Mouse (Mus musculus) hindbrain, embryonic 14.5 days (tissue): ENCODE results near the gene Arpc5l. TPM values are rescaled to one million over a fixed set of nuclear protein-coding genes. Genes with fewer than 3 reads are reported as not detected.
A peak's percentile ranks its signal among the peaks of the same experiment; 100 is the strongest.

Source experiments
- ATAC-seq: fragments of 200-750 bp; cut with Nextera tagmentation; 2 replicates; pipeline ENCODE4 v1.8.0; 2017; ENCODE audit warnings: moderate number of reproducible peaks, mild to moderate bottlenecking, moderate TSS enrichment, moderate library complexity; ENCODE audit not compliant: low FRiP score
- DNase-seq: peaks from one replicate; pipeline ENCODE4 v3.0.0-alpha.2; 2015; ENCODE audit warnings: low spot score
- H3K27ac ChIP-seq: fragments of 300-500 bp; sonication (generic); 2 replicates; pipeline ENCODE4 v1.5.1; 2014; ENCODE audit warnings: mild to moderate bottlenecking, moderate library complexity
- H3K27me3 ChIP-seq: fragments of 300-500 bp; sonication (generic); 2 replicates; pipeline ENCODE4 v1.6.1; 2014; ENCODE audit warnings: mild to moderate bottlenecking, low read length, mixed read lengths; ENCODE audit not compliant: control insufficient read depth, insufficient read depth
- H3K36me3 ChIP-seq: fragments of 300-500 bp; sonication (generic); replicated peaks from 2 replicates; pipeline ENCODE4 v1.6.1; 2014; ENCODE audit not compliant: control insufficient read depth, insufficient read depth
- H3K4me1 ChIP-seq: fragments of 300-500 bp; sonication (generic); replicated peaks from 2 replicates; pipeline ENCODE4 v1.6.1; 2014; ENCODE audit warnings: antibody characterized with exemption, low read length, mixed read lengths; ENCODE audit not compliant: control insufficient read depth, insufficient read depth
- H3K4me2 ChIP-seq: fragments of 300-500 bp; sonication (generic); replicated peaks from 2 replicates; pipeline ENCODE4 v1.6.1; 2014; ENCODE audit warnings: mild to moderate bottlenecking, moderate library complexity
- H3K4me3 ChIP-seq: fragments of 300-500 bp; sonication (generic); replicated peaks from 2 replicates; pipeline ENCODE4 v1.5.1; 2014; ENCODE audit warnings: mild to moderate bottlenecking, low read length
- H3K9ac ChIP-seq: fragments of 300-500 bp; sonication (generic); 2 replicates; pipeline ENCODE4 v1.6.1; 2014
- H3K9me3 ChIP-seq: fragments of 300-500 bp; sonication (generic); 2 replicates; pipeline ENCODE4 v1.6.1; 2016; ENCODE audit warnings: low read length; ENCODE audit not compliant: control insufficient read depth
- whole genome bisulfite sequencing: fragments of 180-500 bp; shearing (Covaris S2); extraction: QIAGEN DNeasy Blood & Tissue Kit; methylation state at CpG from one replicate; pipeline ENCODE4 v1.1.7; 2014; 5-methylcytosine and 5-hydroxymethylcytosine counted together
- polyA plus RNA-seq: library from polyadenylated mRNA; unstranded; fragments of >200 nt; fragmentation: Nextera tagmentation; extraction: Ambion mirVana; gene quantifications from 2 replicates; pipeline ENCODE4 v1.2.1, GENCODE M21; 2014

The Arpc5l gene
- 146 and 155 TPM in 2 replicates for polyA plus RNA-seq

GRCm38 (mm10) chr2:39004880-39005435 lies at the start of gene Arpc5l:
Gene Arpc5l (plus strand): TSS chr2:39005348.
- Histone ChIP-seq H3K36me3 (peaks cover 37% of the 10 kb centered on the region), H3K4me3 (peak within 1 kb of the TSS; percentile 69), H3K27ac (peak within 1 kb of the TSS; percentile 81), H3K27me3 (no peaks in the 10 kb centered on the region), H3K4me2 (peak within 1 kb of the TSS; percentile 80), H3K9ac (peak within 1 kb of the TSS; percentile 78), H3K4me1 (peaks cover 43% of the 10 kb centered on the region), H3K9me3 (no peaks in the 10 kb centered on the region)
- ATAC-seq (peak; percentile 89), DNase-seq (peak; percentile 89)
- WGBS = under 1% methylated on average over 51 of the region's 58 CpGs

GRCm38 (mm10) chr2:38956062-38956461 lies 49.1 kb upstream of the Arpc5l start:
- DNase-seq (no peak), ATAC-seq (no peak)
- Histone ChIP-seq H3K9ac (no peak overlapping the region), H3K36me3 (no peaks in the 10 kb centered on the region), H3K27ac (no peak overlapping the region), H3K4me2 (no peak overlapping the region), H3K4me3 (no peak overlapping the region), H3K4me1 (no peaks in the 10 kb centered on the region), H3K27me3 (no peaks in the 10 kb centered on the region), H3K9me3 (no peaks in the 10 kb centered on the region)
- 76% methylated on average over 2 of the region's 2 CpGs for WGBS

DNA sequence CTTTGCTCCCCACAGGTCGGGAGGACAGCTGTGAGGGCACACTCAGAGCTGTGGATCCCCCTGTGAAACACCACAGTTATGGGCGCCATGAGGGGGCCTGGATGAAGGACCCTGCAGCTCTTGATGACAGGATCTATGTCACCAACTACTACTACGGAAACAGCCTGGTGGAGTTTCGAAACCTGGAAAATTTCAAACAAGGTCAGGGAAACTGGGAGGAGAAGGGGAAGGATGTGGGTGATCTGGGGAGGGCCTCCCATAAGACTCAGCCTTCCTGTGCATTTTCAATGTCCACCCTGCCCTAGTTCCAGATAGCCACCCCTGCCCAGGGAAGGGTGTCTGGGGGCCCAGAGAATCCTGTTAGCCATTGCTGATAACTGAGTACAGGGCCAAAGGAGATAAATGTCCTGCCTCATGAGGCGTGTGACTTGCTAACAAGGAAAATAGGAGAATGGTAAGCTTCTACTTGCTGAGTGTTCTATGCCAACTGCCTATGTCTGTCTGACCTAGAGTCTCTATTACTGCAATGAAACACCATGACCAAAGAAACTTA lies 47.4 kb upstream of the Arpc5l start:
- H3K27me3 ChIP-seq = no peaks in the 10 kb centered on the region
- no peak overlapping the region for H3K4me3 ChIP-seq
- H3K9ac ChIP-seq = no peak overlapping the region
- 87% methylated on average over 5 of the region's 5 CpGs for WGBS
- no peaks in the 10 kb centered on the region for H3K4me1 ChIP-seq
- no peak for ATAC-seq
- DNase-seq = no peak
- H3K9me3 ChIP-seq = no peaks in the 10 kb centered on the region
- H3K36me3 ChIP-seq = no peaks in the 10 kb centered on the region
- no peak overlapping the region for H3K27ac ChIP-seq
- no peak overlapping the region for H3K4me2 ChIP-seq

- no peaks in the 10 kb centered on the region for H3K4me1 ChIP-seq
- H3K36me3 ChIP-seq = no peaks in the 10 kb centered on the region
- ATAC-seq = no peak
- no peaks in the 10 kb centered on the region for H3K9me3 ChIP-seq
- no peaks in the 10 kb centered on the region for H3K27me3 ChIP-seq
- H3K4me3 ChIP-seq = no peak overlapping the region
- 27% methylated on average over 4 of the region's 4 CpGs for whole genome bisulfite sequencing
- DNase-seq = no peak
- H3K9ac ChIP-seq = no peak overlapping the region
- H3K4me2 ChIP-seq = no peak overlapping the region
- H3K27ac ChIP-seq = no peak overlapping the region
These were observed 41.0 kb upstream of the Arpc5l start for GRCm38 (mm10) chr2:38964198-38964597.

GRCm38 (mm10) chr2:38969650-38970049 lies 35.5 kb upstream of the Arpc5l start:
- WGBS = 96% methylated on average over 2 of the region's 2 CpGs

DNA sequence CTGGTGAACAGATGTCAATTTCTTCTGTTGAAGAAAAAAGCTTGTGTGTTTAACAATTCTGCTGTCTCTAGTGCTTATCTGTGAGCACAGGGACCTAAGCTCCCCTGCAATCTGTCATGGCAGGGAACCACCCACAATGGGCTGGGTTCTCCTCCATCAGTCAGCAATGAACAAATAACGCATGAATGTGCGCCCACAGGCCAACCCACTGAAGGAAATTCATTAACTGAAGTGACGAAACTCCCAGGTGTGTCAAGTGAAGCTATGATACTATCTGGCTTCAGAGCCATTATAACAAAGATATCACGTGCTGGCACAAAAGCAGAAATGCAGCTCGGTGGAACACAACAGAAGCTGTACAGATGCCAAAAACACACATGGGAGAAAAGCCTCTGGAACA lies 35.1 kb upstream of the Arpc5l start:
- ATAC-seq = no peak
- Histone ChIP-seq H3K4me2 (no peak overlapping the region), H3K27me3 (no peaks in the 10 kb centered on the region), H3K9ac (no peak overlapping the region), H3K4me3 (no peak overlapping the region), H3K9me3 (no peaks in the 10 kb centered on the region), H3K36me3 (no peaks in the 10 kb centered on the region), H3K4me1 (no peaks in the 10 kb centered on the region), H3K27ac (no peak overlapping the region)
- no peak for DNase-seq
- 82% methylated on average over 5 of the region's 5 CpGs for WGBS

More at GRCm38 (mm10) chr2:38969650-38970049, 35.5 kb upstream of the Arpc5l start:
- Histone ChIP-seq H3K4me1 (no peaks in the 10 kb centered on the region), H3K9ac (no peak overlapping the region), H3K27me3 (no peaks in the 10 kb centered on the region), H3K4me3 (no peak overlapping the region), H3K36me3 (no peaks in the 10 kb centered on the region), H3K9me3 (no peaks in the 10 kb centered on the region), H3K27ac (no peak overlapping the region), H3K4me2 (no peak overlapping the region)
- ATAC-seq (no peak), DNase-seq (no peak)

DNA sequence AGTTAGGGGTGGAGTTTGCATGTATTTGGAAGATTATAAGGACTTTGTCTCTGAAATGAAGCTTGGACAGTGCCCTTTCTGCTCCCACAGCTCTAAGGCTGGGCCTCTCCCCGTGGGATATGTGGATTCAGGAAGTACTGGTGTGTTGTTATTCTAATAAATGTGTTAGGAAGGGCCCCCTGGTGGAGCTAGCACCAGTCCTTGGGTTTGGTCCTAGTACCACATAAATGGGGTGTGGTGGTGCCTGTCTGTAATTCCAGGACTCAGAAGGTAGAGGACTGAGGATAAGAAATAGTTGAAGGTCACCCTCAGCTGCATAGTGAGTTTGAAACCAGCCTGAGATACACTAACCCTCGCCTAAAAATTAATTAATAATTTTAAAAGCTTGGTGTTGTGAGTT lies 31.9 kb upstream of the Arpc5l start:
- whole genome bisulfite sequencing = 36% methylated on average over 2 of the region's 2 CpGs
- H3K4me1 ChIP-seq = no peaks in the 10 kb centered on the region
- H3K36me3 ChIP-seq = no peaks in the 10 kb centered on the region
- DNase-seq (no peak), ATAC-seq (no peak)
- H3K4me2 ChIP-seq = no peak overlapping the region
- H3K27me3 ChIP-seq = no peaks in the 10 kb centered on the region
- H3K27ac ChIP-seq = no peak overlapping the region
- no peak overlapping the region for H3K9ac ChIP-seq
- H3K9me3 ChIP-seq = no peaks in the 10 kb centered on the region
- H3K4me3 ChIP-seq = no peak overlapping the region

GRCm38 (mm10) chr2:38973701-38974100 lies 31.4 kb upstream of the Arpc5l start:
- Histone ChIP-seq H3K36me3 (no peaks in the 10 kb centered on the region), H3K4me3 (no peak overlapping the region), H3K27ac (no peak overlapping the region), H3K27me3 (no peaks in the 10 kb centered on the region), H3K4me2 (no peak overlapping the region), H3K9ac (no peak overlapping the region), H3K4me1 (no peaks in the 10 kb centered on the region), H3K9me3 (no peaks in the 10 kb centered on the region)
- no peak for ATAC-seq
- WGBS = 84% methylated on average over 7 of the region's 7 CpGs
- no peak for DNase-seq

DNA sequence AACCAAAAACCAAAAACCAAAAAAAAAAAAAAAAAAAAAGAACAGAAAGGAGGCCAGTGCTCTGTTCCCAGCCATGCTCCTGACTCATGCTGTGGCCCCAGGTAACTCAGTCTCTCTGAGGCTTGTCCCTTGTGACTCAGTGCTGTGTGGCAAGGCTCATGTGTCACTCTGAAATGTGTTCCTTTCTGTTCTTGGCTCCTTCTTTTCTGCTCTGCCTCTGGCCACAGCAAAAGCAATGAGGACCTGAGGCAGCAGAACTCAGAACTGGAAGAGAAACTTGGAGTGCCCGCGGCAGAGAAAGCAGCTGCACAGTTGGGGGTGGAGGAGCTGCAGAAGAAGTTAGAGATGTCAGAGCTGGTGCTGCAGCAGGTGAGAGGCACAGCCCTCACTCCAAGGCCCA lies 31.0 kb upstream of the Arpc5l start:
- H3K4me1 ChIP-seq = no peaks in the 10 kb centered on the region
- no peak overlapping the region for H3K27ac ChIP-seq
- H3K9me3 ChIP-seq = no peaks in the 10 kb centered on the region
- no peak overlapping the region for H3K4me2 ChIP-seq
- 48% methylated on average over 2 of the region's 2 CpGs for WGBS
- H3K27me3 ChIP-seq = no peaks in the 10 kb centered on the region
- H3K9ac ChIP-seq = no peak overlapping the region
- no peak for ATAC-seq
- no peak overlapping the region for H3K4me3 ChIP-seq
- no peaks in the 10 kb centered on the region for H3K36me3 ChIP-seq
- DNase-seq = no peak

GRCm38 (mm10) chr2:38975181-38975580 lies 30.0 kb upstream of the Arpc5l start:
- Histone ChIP-seq H3K4me3 (no peak overlapping the region), H3K27ac (no peak overlapping the region), H3K27me3 (no peaks in the 10 kb centered on the region), H3K9ac (no peak overlapping the region), H3K36me3 (no peaks in the 10 kb centered on the region), H3K4me2 (no peak overlapping the region), H3K9me3 (no peaks in the 10 kb centered on the region), H3K4me1 (no peaks in the 10 kb centered on the region)
- ATAC-seq = no peak
- no peak for DNase-seq
- WGBS = 87% methylated on average over 3 of the region's 3 CpGs
